Mouse (Mus musculus): ENCODE measurements around the gene Hs3st6. TPM values are rescaled to one million over a fixed set of nuclear protein-coding genes. Genes with fewer than 3 reads are reported as not detected.

Hs3st6 gene
- polyA plus RNA-seq, 1 experiment from 2014 or later = 0.33 TPM

- Histone ChIP-seq H3K9ac (no peak overlapping the region), H3K36me3 (0 out of 2 replicates have a peak, but pooled peaks cover 11% of the 10 kb centered on the region), H3K9me3 (replicated peaks) (no peaks in the 10 kb centered on the region), H3K4me2 (no peak overlapping the region), H3K4me1 (replicated peaks) (no peaks in the 10 kb centered on the region), H3K27ac (no peak overlapping the region), H3K27me3 (0 out of 2 replicates have a peak, but pooled peaks cover 9% of the 10 kb centered on the region), H3K4me3 (no peak overlapping the region)
- 67% methylated on average over 3 of the region's 3 CpGs for WGBS
- ATAC-seq (replicated peaks; ENCODE audit: insufficient number of reproducible peaks, insufficient read depth, low FRiP score, low read depth) = no peak
Measured at GRCm38 (mm10) chr17:24744381-24744780, 8.4 kb upstream of the Hs3st6 start.

GRCm38 (mm10) chr17:24745526-24746497, 7.0 kb upstream of the Hs3st6 start:
- Histone ChIP-seq H3K27me3 (peaks cover 20% of the 10 kb centered on the region), H3K9ac (no peak overlapping the region), H3K27ac (no peak overlapping the region), H3K9me3 (replicated peaks) (no peaks in the 10 kb centered on the region), H3K36me3 (0 out of 2 replicates have a peak, but pooled peaks cover 5% of the 10 kb centered on the region), H3K4me3 (no peak overlapping the region), H3K4me1 (replicated peaks) (no peaks in the 10 kb centered on the region), H3K4me2 (no peak overlapping the region)
- ATAC-seq (replicated peaks; ENCODE audit: insufficient number of reproducible peaks, insufficient read depth, low FRiP score, low read depth) = peak; percentile 74; the same call in 1 of the 2 replicates
- 20% methylated on average over 7 of the region's 7 CpGs for WGBS

GRCm38 (mm10) chr17:24746986-24747385, 5.8 kb upstream of the Hs3st6 start:
- no peak overlapping the region for H3K4me2 ChIP-seq
- no peak for ATAC-seq (replicated peaks; ENCODE audit: insufficient number of reproducible peaks, insufficient read depth, low FRiP score, low read depth)
- 32% methylated on average over 4 of the region's 4 CpGs for WGBS
- H3K4me3 ChIP-seq = no peak overlapping the region
- H3K36me3 ChIP-seq = no peaks in the 10 kb centered on the region
- no peaks in the 10 kb centered on the region for H3K9me3 ChIP-seq (replicated peaks)
- H3K9ac ChIP-seq = no peak overlapping the region
- H3K4me1 ChIP-seq (replicated peaks) = no peaks in the 10 kb centered on the region
- H3K27ac ChIP-seq = no peak overlapping the region
- peaks cover 31% of the 10 kb centered on the region for H3K27me3 ChIP-seq

GRCm38 (mm10) chr17:24751528-24751927, 1.3 kb upstream of the Hs3st6 start:
- 16% methylated on average over 4 of the region's 4 CpGs for WGBS
- H3K9ac ChIP-seq = no peak overlapping the region
- H3K27ac ChIP-seq = no peak overlapping the region
- H3K4me3 ChIP-seq = no peak overlapping the region
- H3K36me3 ChIP-seq = no peaks in the 10 kb centered on the region
- H3K4me2 ChIP-seq = no peak overlapping the region
- ATAC-seq (replicated peaks; ENCODE audit: insufficient number of reproducible peaks, insufficient read depth, low FRiP score, low read depth) = no peak
- H3K9me3 ChIP-seq (replicated peaks) = no peaks in the 10 kb centered on the region
- peaks cover 62% of the 10 kb centered on the region for H3K27me3 ChIP-seq
- peaks cover 20% of the 10 kb centered on the region for H3K4me1 ChIP-seq (replicated peaks)

- peaks cover 20% of the 10 kb centered on the region for H3K4me1 ChIP-seq (replicated peaks)
- H3K4me3 ChIP-seq = no peak overlapping the region
- 91% methylated on average over 1 of the region's 1 CpGs for WGBS
- H3K36me3 ChIP-seq = no peaks in the 10 kb centered on the region
- no peak overlapping the region for H3K4me2 ChIP-seq
- H3K27me3 ChIP-seq = peaks cover 37% of the 10 kb centered on the region
- no peaks in the 10 kb centered on the region for H3K9me3 ChIP-seq (replicated peaks)
- no peak overlapping the region for H3K9ac ChIP-seq
- no peak for ATAC-seq (replicated peaks; ENCODE audit: insufficient number of reproducible peaks, insufficient read depth, low FRiP score, low read depth)
- H3K27ac ChIP-seq = no peak overlapping the region
Measured at GRCm38 (mm10) chr17:24757394-24757793, 4.6 kb downstream of the Hs3st6 start.

GRCm38 (mm10) chr17:24761121-24761520, 8.3 kb downstream of the Hs3st6 start:
- no peak for ATAC-seq (replicated peaks; ENCODE audit: insufficient number of reproducible peaks, insufficient read depth, low FRiP score, low read depth)

GRCm38 (mm10) chr17:24765016-24765905, 12.5 kb downstream of the Hs3st6 start:
- Histone ChIP-seq H3K9me3 (replicated peaks) (no peaks in the 10 kb centered on the region), H3K4me1 (replicated peaks) (0 out of 2 replicates have a peak, but pooled peaks cover 12% of the 10 kb centered on the region), H3K27ac (no peak overlapping the region), H3K27me3 (0 out of 2 replicates have a peak, but pooled peaks cover 4% of the 10 kb centered on the region), H3K4me3 (no peak overlapping the region), H3K4me2 (peak overlapping the region; percentile 2; the same call in 1 of the 2 replicates), H3K9ac (no peak overlapping the region), H3K36me3 (no peaks in the 10 kb centered on the region)
- 38% methylated on average over 21 of the region's 22 CpGs for WGBS
- ATAC-seq (replicated peaks; ENCODE audit: insufficient number of reproducible peaks, insufficient read depth, low FRiP score, low read depth) = no peak

More at GRCm38 (mm10) chr17:24761121-24761520, 8.3 kb downstream of the Hs3st6 start:
- H3K9me3 ChIP-seq (replicated peaks) = no peaks in the 10 kb centered on the region
- no peak overlapping the region for H3K27ac ChIP-seq
- no peaks in the 10 kb centered on the region for H3K36me3 ChIP-seq
- no peak overlapping the region for H3K9ac ChIP-seq
- H3K4me1 ChIP-seq (replicated peaks) = 0 out of 2 replicates have a peak, but pooled peaks cover 9% of the 10 kb centered on the region
- H3K27me3 ChIP-seq = peaks cover 4% of the 10 kb centered on the region; the same call in 1 of the 2 replicates
- 62% methylated on average over 5 of the region's 5 CpGs for WGBS
- no peak overlapping the region for H3K4me2 ChIP-seq
- no peak overlapping the region for H3K4me3 ChIP-seq

GRCm38 (mm10) chr17:24766266-24766875, 13.6 kb downstream of the Hs3st6 start:
- no peak for ATAC-seq (replicated peaks; ENCODE audit: insufficient number of reproducible peaks, insufficient read depth, low FRiP score, low read depth)
- Histone ChIP-seq H3K4me3 (no peak overlapping the region), H3K9me3 (replicated peaks) (no peaks in the 10 kb centered on the region), H3K4me2 (no peak overlapping the region), H3K27me3 (0 out of 2 replicates have a peak, but pooled peaks cover 4% of the 10 kb centered on the region), H3K9ac (no peak overlapping the region), H3K4me1 (replicated peaks) (0 out of 2 replicates have a peak, but pooled peaks cover 12% of the 10 kb centered on the region), H3K27ac (no peak overlapping the region), H3K36me3 (no peaks in the 10 kb centered on the region)
- WGBS = 25% methylated on average over 12 of the region's 12 CpGs

GRCm38 (mm10) chr17:24769146-24769545, 16.4 kb downstream of the Hs3st6 start:
- H3K4me3 ChIP-seq = no peak overlapping the region
- 37% methylated on average over 3 of the region's 3 CpGs for WGBS
- 0 out of 2 replicates have a peak, but pooled peaks cover 4% of the 10 kb centered on the region for H3K27me3 ChIP-seq
- ATAC-seq (replicated peaks; ENCODE audit: insufficient number of reproducible peaks, insufficient read depth, low FRiP score, low read depth) = no peak
- H3K9me3 ChIP-seq (replicated peaks) = no peaks in the 10 kb centered on the region
- no peaks in the 10 kb centered on the region for H3K36me3 ChIP-seq
- no peak overlapping the region for H3K9ac ChIP-seq
- H3K4me1 ChIP-seq (replicated peaks) = 0 out of 2 replicates have a peak, but pooled peaks cover 8% of the 10 kb centered on the region
- H3K4me2 ChIP-seq = no peak overlapping the region
- H3K27ac ChIP-seq = no peak overlapping the region

- no peaks in the 10 kb centered on the region for H3K4me1 ChIP-seq (replicated peaks)
- H3K4me2 ChIP-seq = no peak overlapping the region
- H3K36me3 ChIP-seq = no peaks in the 10 kb centered on the region
- ATAC-seq (replicated peaks; ENCODE audit: insufficient number of reproducible peaks, insufficient read depth, low FRiP score, low read depth) = no peak
- no peak overlapping the region for H3K4me3 ChIP-seq
- 0 out of 2 replicates have a peak, but pooled peaks cover 3% of the 10 kb centered on the region for H3K27me3 ChIP-seq
- H3K27ac ChIP-seq = no peak overlapping the region
- WGBS = 80% methylated on average over 5 of the region's 5 CpGs
- no peak overlapping the region for H3K9ac ChIP-seq
- no peaks in the 10 kb centered on the region for H3K9me3 ChIP-seq (replicated peaks)
Measured at GRCm38 (mm10) chr17:24773241-24773640, 20.5 kb downstream of the Hs3st6 start.
